Mouse (Mus musculus) CD4-positive, CD25-positive, alpha-beta regulatory T cell, adult 2 months (primary cell): Measurements from ENCODE around the gene Gm6502.
"Not testable (repeated sequence)": the region's sequence is repeated elsewhere in the genome, so short reads cannot be mapped to it uniquely, and the experiment has no call there.

Source experiments
- DNase-seq: peaks from one replicate; pipeline ENCODE4 v3.0.0-alpha.2; 2012; ENCODE audit warnings: low read depth, low spot score

Gm6502 gene

GRCm38 (mm10) chr5:94314135-94314534, at the start of gene Gm6502:
Gm6502 (plus strand) TSS chr5:94314435.
- not testable (repeated sequence) for DNase-seq

- DNase-seq = not testable (repeated sequence)
Measured at GRCm38 (mm10) chr5:94306696-94307095, 7.5 kb upstream of the Gm6502 start, which contains the start of gene A430089I19Rik. A430089I19Rik (minus strand) TSS chr5:94306796.

GRCm38 (mm10) chr5:94339449-94339848, 25.2 kb downstream of the Gm6502 start, which contains the start of gene AA792892:
AA792892 (plus strand) TSS chr5:94339749.
- DNase-seq = not testable (repeated sequence)
